Mouse (Mus musculus) liver, adult 2 months (tissue): ENCODE data around the gene Nup85.

Experiments
- CTCF ChIP-seq: fragments of 200-500 bp; IDR thresholded peaks from 2 replicates; pipeline ENCODE4 v1.5.1; 2011; ENCODE audit warnings: low read depth, low read length, control low read depth
- POLR2A ChIP-seq: fragments of 200-500 bp; IDR thresholded peaks from 2 replicates; pipeline ENCODE4 v1.6.1; 2011; ENCODE audit warnings: low read length, control low read depth; ENCODE audit not compliant: insufficient read depth; ENCODE audit errors: extremely low read depth

- TF ChIP-seq CTCF (no peak), POLR2A (no peak)
These were observed 27.2 kb upstream of the Nup85 start for GRCm38 (mm10) chr11:115536856-115537568.
